11 mouse cellular contexts compared by ENCODE assay signal in the genomic region with DNA sequence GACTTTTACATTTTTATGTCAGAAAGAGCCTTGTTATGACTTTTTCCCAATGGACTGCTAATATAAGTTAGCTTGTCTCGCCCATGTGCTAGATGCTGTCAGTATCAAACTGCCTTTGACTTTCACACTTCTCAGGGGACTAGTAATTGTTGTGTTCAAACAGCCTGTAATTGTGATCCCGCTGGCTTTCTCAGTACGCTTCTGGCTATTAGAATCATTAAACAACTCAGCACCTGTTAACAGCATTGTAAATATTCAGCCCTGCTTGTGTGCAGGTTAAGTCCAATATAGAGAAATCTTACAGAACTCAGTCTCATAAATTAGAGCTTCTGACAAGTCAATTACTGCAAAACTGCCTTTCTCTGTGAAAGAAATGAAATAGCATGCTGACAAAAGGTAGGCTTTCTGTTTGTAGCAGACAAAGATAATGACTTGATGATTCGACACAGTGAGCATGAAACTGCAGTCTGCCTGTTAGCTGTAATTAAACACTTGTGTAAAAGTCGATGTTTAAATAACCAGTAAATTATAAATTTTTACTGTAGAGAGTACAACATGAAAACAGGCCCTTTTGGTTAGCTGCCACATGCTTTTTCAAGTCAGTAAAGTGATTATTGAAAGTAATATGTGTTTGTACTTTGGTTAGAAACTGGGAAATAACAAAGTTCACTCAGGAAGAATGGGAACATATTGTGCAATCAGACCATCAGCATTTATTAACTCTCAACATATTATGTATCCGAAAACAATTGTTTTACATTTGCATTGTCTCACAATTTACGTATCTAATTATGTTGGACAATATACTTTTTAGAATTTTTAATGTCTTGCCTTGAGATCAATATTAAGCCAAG.
DNase-seq lines count a peak whose midpoint lies in the region; ATAC-seq and TF ChIP-seq lines count a peak whose summit lies in the region.
"Had no signal": no experiment of that assay in that cellular context is flagged by ENCODE, and none has a peak within 500 bp of the region (broad histone marks: within the 10 kb centered on the region; RNA-seq: fewer than 3 reads in every experiment).

No protein-coding gene starts in this region.

- ATAC-seq in kidney, postnatal 0 days (replicated peaks; ENCODE audit: low FRiP score, low read depth), result no peak
- ATAC-seq in kidney, embryonic 14.5 days (ENCODE audit: low FRiP score, low TSS enrichment), result no peak; the same call in 1 of the 2 replicates
- peak; percentile 72 for ATAC-seq in hindbrain, embryonic 13.5 days (ENCODE audit: low FRiP score)
- no peak for ATAC-seq in midbrain, postnatal 0 days (ENCODE audit: low FRiP score)

- no peaks in the 10 kb centered on the region for H3K36me3 ChIP-seq in kidney, postnatal 0 days (ENCODE audit: insufficient read depth, low read length)
- no peaks in the 10 kb centered on the region for H3K36me3 ChIP-seq in kidney, embryonic 14.5 days (ENCODE audit: control insufficient read depth, insufficient read depth, low read length)
- peaks cover 6% of the 10 kb centered on the region for H3K36me3 ChIP-seq in hindbrain, embryonic 13.5 days
- H3K36me3 ChIP-seq in midbrain, postnatal 0 days (ENCODE audit: insufficient read depth, low read length), result no peaks in the 10 kb centered on the region

- no peaks in the 10 kb centered on the region; the same call in 1 of the 2 replicates for H3K4me1 ChIP-seq in kidney, postnatal 0 days (replicated peaks; ENCODE audit: insufficient read depth, low read length)
- no peaks in the 10 kb centered on the region for H3K4me1 ChIP-seq in kidney, embryonic 14.5 days (ENCODE audit: control insufficient read depth, insufficient read depth, low read length)
- H3K4me1 ChIP-seq in bone marrow macrophage, adult 2 months (ENCODE audit: control insufficient read depth, insufficient read depth, low read length), result peaks cover 3% of the 10 kb centered on the region; the same call in 1 of the 2 replicates
- H3K4me1 ChIP-seq in hindbrain, embryonic 13.5 days (replicated peaks), result 0 out of 2 replicates have a peak, but pooled peaks cover 6% of the 10 kb centered on the region
- no peaks in the 10 kb centered on the region for H3K4me1 ChIP-seq in midbrain, postnatal 0 days (ENCODE audit: insufficient read depth, low read length)

- H3K4me3 ChIP-seq in kidney, postnatal 0 days (replicated peaks; ENCODE audit: low read depth, low read length), result no peak overlapping the region
- no peak overlapping the region for H3K4me3 ChIP-seq in kidney, embryonic 14.5 days (ENCODE audit: low read length)
- no peak overlapping the region; the same call in 1 of the 2 replicates for H3K4me3 ChIP-seq in bone marrow macrophage, adult 2 months (ENCODE audit: insufficient read depth, low read length)
- no peak overlapping the region for H3K4me3 ChIP-seq in hindbrain, embryonic 13.5 days
- H3K4me3 ChIP-seq in midbrain, postnatal 0 days (ENCODE audit: low read depth, low read length), result no peak overlapping the region

- no peaks in the 10 kb centered on the region for H3K9me3 ChIP-seq in kidney, postnatal 0 days (replicated peaks; ENCODE audit: low read length)
- no peaks in the 10 kb centered on the region for H3K9me3 ChIP-seq in kidney, embryonic 14.5 days (ENCODE audit: control insufficient read depth, low read length)
- H3K9me3 ChIP-seq in hindbrain, embryonic 13.5 days, result no peaks in the 10 kb centered on the region
- H3K9me3 ChIP-seq in midbrain, postnatal 0 days (ENCODE audit: low read length), result no peaks in the 10 kb centered on the region

- no peak for TF ChIP-seq CTCF in kidney, postnatal 0 days (IDR thresholded peaks at IDR 0.05; ENCODE audit: low read depth)
- TF ChIP-seq CTCF in bone marrow macrophage, adult 2 months (IDR thresholded peaks at IDR 0.05; ENCODE audit: low read depth, low read length), result no peak
- TF ChIP-seq CTCF in midbrain, postnatal 0 days (IDR thresholded peaks at IDR 0.05), result no peak

- peak overlapping the region; percentile 24; the same call in 1 of the 2 replicates for H3K4me2 ChIP-seq in kidney, postnatal 0 days (ENCODE audit: low read length)
- H3K4me2 ChIP-seq in kidney, embryonic 14.5 days (replicated peaks; ENCODE audit: low read depth, low read length), result no peak overlapping the region
- H3K4me2 ChIP-seq in hindbrain, embryonic 13.5 days, result no peak overlapping the region
- no peak overlapping the region for H3K4me2 ChIP-seq in midbrain, postnatal 0 days (ENCODE audit: low read depth, low read length, poor library complexity, severe bottlenecking)
- H3K4me2 ChIP-seq: lung, embryonic 14.5 days had no signal

- no peaks in the 10 kb centered on the region for H3K27me3 ChIP-seq in kidney, postnatal 0 days (ENCODE audit: insufficient read depth, low read length)
- no peaks in the 10 kb centered on the region for H3K27me3 ChIP-seq in kidney, embryonic 14.5 days (ENCODE audit: control insufficient read depth, insufficient read depth, low read length)
- 0 out of 2 replicates have a peak, but pooled peaks cover 2% of the 10 kb centered on the region for H3K27me3 ChIP-seq in hindbrain, embryonic 13.5 days
- no peaks in the 10 kb centered on the region for H3K27me3 ChIP-seq in midbrain, postnatal 0 days (ENCODE audit: insufficient read depth, low read length)

- peak; percentile 4 for DNase-seq in kidney, postnatal 0 days (ENCODE audit: low spot score)
- peak; percentile 34 for DNase-seq in midbrain, postnatal 0 days (ENCODE audit: low spot score)
- DNase-seq in right cerebral cortex, postnatal 4 days, result no peak
- no peak for DNase-seq in spleen, adult 18-20 months
- DNase-seq in cerebellum, postnatal 36 days, result no peak
- DNase-seq: cerebellum, adult 2 months; thymus, postnatal 36 days had no signal

- 39% methylated on average over 7 of the region's 7 CpGs for WGBS in kidney, postnatal 0 days
- WGBS in kidney, embryonic 14.5 days, result 40% methylated on average over 7 of the region's 7 CpGs
- WGBS in hindbrain, embryonic 13.5 days, result 44% methylated on average over 7 of the region's 7 CpGs
- WGBS in midbrain, postnatal 0 days, result 47% methylated on average over 7 of the region's 7 CpGs

- 0 out of 2 replicates have a peak overlapping the region, but pooled peaks have one; percentile 44 for H3K27ac ChIP-seq in kidney, postnatal 0 days
- H3K27ac ChIP-seq in kidney, embryonic 14.5 days (ENCODE audit: low read depth, low read length), result no peak overlapping the region
- H3K27ac ChIP-seq in bone marrow macrophage, adult 2 months (ENCODE audit: insufficient read depth, low read depth, low read length), result peak overlapping the region; percentile 25
- H3K27ac ChIP-seq in hindbrain, embryonic 13.5 days, result no peak overlapping the region
- no peak overlapping the region for H3K27ac ChIP-seq in midbrain, postnatal 0 days (ENCODE audit: low read depth, low read length)

- no peak for TF ChIP-seq POLR2A in bone marrow macrophage, adult 2 months (IDR thresholded peaks at IDR 0.05; ENCODE audit: borderline replicate concordance, low read depth, low read length)

- no peak overlapping the region for H3K9ac ChIP-seq in kidney, postnatal 0 days (ENCODE audit: low read depth, low read length)
- H3K9ac ChIP-seq in kidney, embryonic 14.5 days (ENCODE audit: low read depth, low read length), result no peak overlapping the region
- H3K9ac ChIP-seq in hindbrain, embryonic 13.5 days, result no peak overlapping the region
- H3K9ac ChIP-seq in midbrain, postnatal 0 days (replicated peaks; ENCODE audit: low read length, poor library complexity, severe bottlenecking), result no peak overlapping the region
- H3K9ac ChIP-seq: lung, embryonic 14.5 days had no signal

Comparison
In these comparisons a context has a peak if more than half of its experiments do, and no peak if none do; other contexts are left out.
1. H3K27ac ChIP-seq: peak in kidney, postnatal 0 days (single experiment) and bone marrow macrophage, adult 2 months (single experiment); none in kidney, embryonic 14.5 days (single experiment), hindbrain, embryonic 13.5 days (single experiment) and midbrain, postnatal 0 days (single experiment).
2. DNase-seq: peak in kidney, postnatal 0 days (single experiment) and midbrain, postnatal 0 days (single experiment); none in right cerebral cortex, postnatal 4 days (single experiment), spleen, adult 18-20 months (0 of 2) and cerebellum, postnatal 36 days (0 of 2).